In genomic region chr15:12367306-12368080, GRCm38 (mm10) we compare ENCODE assay signal across 9 mouse cellular contexts. TPM values are rescaled to one million over a fixed set of nuclear protein-coding genes. Genes with fewer than 3 reads are reported as not detected.
DNase-seq lines count a peak whose midpoint lies in the region; ATAC-seq and TF ChIP-seq lines count a peak whose summit lies in the region.
"Had no signal": no experiment of that assay in that cellular context is flagged by ENCODE, and none has a peak within 500 bp of the region (broad histone marks: within the 10 kb centered on the region; RNA-seq: fewer than 3 reads in every experiment).

No protein-coding gene starts in this region.

- no peak overlapping the region for H3K9ac ChIP-seq in heart, adult 2 months (ENCODE audit: low read depth, low read length)
- H3K9ac ChIP-seq: embryonic facial prominence, embryonic 13.5 days had no signal

- H3K27me3 ChIP-seq in heart, adult 2 months (ENCODE audit: control insufficient read depth, insufficient read depth, low read length) = no peaks in the 10 kb centered on the region
- H3K27me3 ChIP-seq in cerebellum, adult 2 months (ENCODE audit: control insufficient read depth, insufficient read depth, low read length) = no peaks in the 10 kb centered on the region
- H3K27me3 ChIP-seq: embryonic facial prominence, embryonic 13.5 days had no signal

- peak; percentile 82 for ATAC-seq in megakaryocyte-erythroid progenitor cell, adult 5-6 weeks (replicated peaks; ENCODE audit: low FRiP score, low TSS enrichment, poor library complexity, severe bottlenecking)

- no peak for DNase-seq in gastrocnemius, adult 2 months
- no peak for DNase-seq in gastrocnemius, postnatal 10 days
- peak; percentile 51 to 73 for DNase-seq in heart, adult 2 months
- DNase-seq in kidney, postnatal 25 days = peak; percentile 38 to 63
- no peak for DNase-seq in cerebellum, adult 2 months
- no peak for DNase-seq in gastrocnemius, adult 8-10 months (ENCODE audit: low spot score in 2 of 2)
- no peak for DNase-seq in layer of hippocampus, postnatal 36 days

- no peak for TF ChIP-seq CTCF in gastrocnemius, adult 2 months (IDR thresholded peaks at IDR 0.05)
- no peak for TF ChIP-seq CTCF in heart, adult 2 months (IDR thresholded peaks at IDR 0.05)
- no peak for TF ChIP-seq CTCF in cerebellum, adult 2 months (IDR thresholded peaks at IDR 0.05; ENCODE audit: borderline replicate concordance, insufficient read depth, low read depth, low read length)

- intact Hi-C loops in gastrocnemius, adult 2 months (cut with DNase I) = no loop called here
- intact Hi-C loops in heart, adult 2 months (cut with DNase I) = no loop called here

- H3K79me2 ChIP-seq in heart, adult 2 months (replicated peaks; ENCODE audit: control insufficient read depth, insufficient read depth, low read length) = no peaks in the 10 kb centered on the region

- H3K36me3 ChIP-seq in heart, adult 2 months (ENCODE audit: control insufficient read depth, insufficient read depth, low read length) = peaks cover 5% of the 10 kb centered on the region

- 26% methylated on average over 13 of the region's 13 CpGs for WGBS in heart, adult 2 months
- WGBS in cerebellum, adult 2 months = 61% methylated on average over 13 of the region's 13 CpGs

- no peak overlapping the region for H3K4me3 ChIP-seq in gastrocnemius, adult 2 months
- no peak overlapping the region for H3K4me3 ChIP-seq in heart, adult 2 months
- no peak overlapping the region for H3K4me3 ChIP-seq in cerebellum, adult 2 months (replicated peaks; ENCODE audit: insufficient read depth, low read depth, low read length)
- H3K4me3 ChIP-seq: embryonic facial prominence, embryonic 13.5 days had no signal

- peak overlapping the region; percentile 24; the same call in 1 of the 2 replicates for H3K27ac ChIP-seq in gastrocnemius, adult 2 months
- H3K27ac ChIP-seq in heart, adult 2 months = no peak overlapping the region; the same call in 1 of the 2 replicates
- no peak overlapping the region for H3K27ac ChIP-seq in cerebellum, adult 2 months (ENCODE audit: insufficient read depth, low read length)
- H3K27ac ChIP-seq: embryonic facial prominence, embryonic 13.5 days had no signal

- TF ChIP-seq POLR2A in heart, adult 2 months (IDR thresholded peaks at IDR 0.05; ENCODE audit: insufficient read depth, low read depth, low read length) = no peak
- TF ChIP-seq POLR2A in cerebellum, adult 2 months (IDR thresholded peaks at IDR 0.05; ENCODE audit: borderline replicate concordance, insufficient read depth, low read length) = no peak

- peak; percentile 33; the same call in 1 of the 2 replicates for TF ChIP-seq EP300 in heart, adult 2 months (IDR thresholded peaks at IDR 0.05; ENCODE audit: insufficient read depth, low read depth, low read length)

- peaks cover 10% of the 10 kb centered on the region for H3K4me1 ChIP-seq in heart, adult 2 months (ENCODE audit: control insufficient read depth, insufficient read depth, low read length)
- H3K4me1 ChIP-seq in cerebellum, adult 2 months (ENCODE audit: control insufficient read depth, insufficient read depth, low read length) = peaks cover 9% of the 10 kb centered on the region

RNA-seq across cellular contexts. Expression of gene 1810049J17Rik, which starts 45.8 kb away (rescaled TPM):
- total RNA-seq in gastrocnemius, adult 2 months (2021) = not detected
- not detected for total RNA-seq in gastrocnemius, postnatal 10 days (2021)
- total RNA-seq in heart, adult 2 months (2021) = not detected
- not detected in 2 replicates for polyA plus RNA-seq in heart, adult 2 months (2012; rRNA removed)
- not detected in 2 replicates for total RNA-seq in megakaryocyte-erythroid progenitor cell, adult 5-6 weeks (2014; fragmentation: Nextera tagmentation)
- total RNA-seq in megakaryocyte-erythroid progenitor cell, adult 5-6 weeks (2017) = 1.0 TPM in 1 of 2 replicates, not detected in the other
- polyA plus RNA-seq in cerebellum, adult 2 months (2012; rRNA removed) = not detected in 2 replicates
- total RNA-seq in gastrocnemius, adult 8-10 months (2022) = under 1 TPM in 1 of 4 experiments, not detected in 3; 0.72 TPM
- total RNA-seq in layer of hippocampus, postnatal 36 days (2021) = 1 to 10 TPM in 1 of 2 experiments, not detected in 1; 2.0 TPM
- polyA plus RNA-seq: embryonic facial prominence, embryonic 13.5 days had no signal

RNA-seq across cellular contexts. Expression of gene Golph3, which starts 46.2 kb away (rescaled TPM):
- total RNA-seq in gastrocnemius, adult 2 months (2021) = 10 to 100 TPM; 77.0 to 80.0 TPM
- 10 to 100 TPM; 61.3 to 66.0 TPM for total RNA-seq in gastrocnemius, postnatal 10 days (2021)
- total RNA-seq in heart, adult 2 months (2021) = 10 to 100 TPM; 84.4 to 88.3 TPM
- polyA plus RNA-seq in heart, adult 2 months (2012; rRNA removed) = 48.5 and 89.4 TPM in 2 replicates
- total RNA-seq in megakaryocyte-erythroid progenitor cell, adult 5-6 weeks (2014; fragmentation: Nextera tagmentation) = 85.5 and 86.5 TPM in 2 replicates
- 126 and 132 TPM in 2 replicates for total RNA-seq in megakaryocyte-erythroid progenitor cell, adult 5-6 weeks (2017)
- polyA plus RNA-seq in cerebellum, adult 2 months (2012; rRNA removed) = 89.1 and 91.2 TPM in 2 replicates
- 10 to 100 TPM; 66.2 to 86.7 (median 75.1) TPM for total RNA-seq in gastrocnemius, adult 8-10 months (2022)
- 10 to 100 TPM; 92.1 to 99.2 TPM for total RNA-seq in layer of hippocampus, postnatal 36 days (2021)

Comparison
In these comparisons a context has a peak if more than half of its experiments do, and no peak if none do; other contexts are left out.
1. DNase-seq: peak in heart, adult 2 months (2 of 2) and kidney, postnatal 25 days (2 of 2); none in gastrocnemius, adult 2 months (single experiment), gastrocnemius, postnatal 10 days (single experiment), cerebellum, adult 2 months (0 of 2), gastrocnemius, adult 8-10 months (0 of 2) and layer of hippocampus, postnatal 36 days (0 of 2).